In genomic region chr19:40440951-40441350, GRCm38 (mm10) we compare ENCODE assay signal across 19 mouse cellular contexts.
DNase-seq lines count a peak whose midpoint lies in the region; ATAC-seq and TF ChIP-seq lines count a peak whose summit lies in the region.
"Had no signal": no experiment of that assay in that cellular context is flagged by ENCODE, and none has a peak within 500 bp of the region (broad histone marks: within the 10 kb centered on the region; RNA-seq: fewer than 3 reads in every experiment).

No protein-coding gene starts in this region.

- ATAC-seq in lung, embryonic 14.5 days (ENCODE audit: insufficient read depth): 0 out of 2 replicates have a peak, but pooled peaks have one; percentile 43
- ATAC-seq: intestine, embryonic 15.5 days had no signal

- no peaks in the 10 kb centered on the region for H3K36me3 ChIP-seq in lung, embryonic 14.5 days (ENCODE audit: insufficient read depth)
- H3K36me3 ChIP-seq in heart, embryonic 10.5 days: peaks cover 12% of the 10 kb centered on the region
- H3K36me3 ChIP-seq: forebrain, embryonic 10.5 days; intestine, embryonic 15.5 days; midbrain, embryonic 12.5 days had no signal

- no peak for TF ChIP-seq CTCF in lung, embryonic 14.5 days (IDR thresholded peaks at IDR 0.05; ENCODE audit: low read depth)
- no peak for TF ChIP-seq CTCF in lung, adult 2 months (IDR thresholded peaks at IDR 0.05; ENCODE audit: insufficient read depth, low read length)

- H3K4me3 ChIP-seq in lung, embryonic 14.5 days (ENCODE audit: low read depth, low read length): no peak overlapping the region
- H3K4me3 ChIP-seq in lung, adult 2 months (replicated peaks; ENCODE audit: extremely low read depth, low read depth, low read length): no peak overlapping the region
- no peak overlapping the region for H3K4me3 ChIP-seq in heart, embryonic 10.5 days
- H3K4me3 ChIP-seq: embryonic facial prominence, embryonic 15.5 days; forebrain, embryonic 10.5 days; hindbrain, embryonic 13.5 days; intestine, embryonic 15.5 days; liver, embryonic 15.5 days; midbrain, embryonic 12.5 days; neural tube, embryonic 12.5 days had no signal

- no peak overlapping the region for H3K4me2 ChIP-seq in lung, embryonic 14.5 days
- H3K4me2 ChIP-seq: embryonic facial prominence, embryonic 15.5 days; hindbrain, embryonic 13.5 days; intestine, embryonic 15.5 days; liver, embryonic 15.5 days; midbrain, embryonic 12.5 days; neural tube, embryonic 12.5 days had no signal

- no peaks in the 10 kb centered on the region for H3K27me3 ChIP-seq in lung, embryonic 14.5 days (ENCODE audit: insufficient read depth, low read length)
- no peaks in the 10 kb centered on the region for H3K27me3 ChIP-seq in heart, embryonic 10.5 days (ENCODE audit: insufficient read depth, poor library complexity, severe bottlenecking)
- H3K27me3 ChIP-seq: embryonic facial prominence, embryonic 15.5 days; hindbrain, embryonic 13.5 days; intestine, embryonic 15.5 days; liver, embryonic 15.5 days; midbrain, embryonic 12.5 days; neural tube, embryonic 12.5 days had no signal

- H3K9me3 ChIP-seq in lung, embryonic 14.5 days (ENCODE audit: low read depth, low read length): no peaks in the 10 kb centered on the region
- H3K9me3 ChIP-seq in heart, embryonic 10.5 days: no peaks in the 10 kb centered on the region
- H3K9me3 ChIP-seq: embryonic facial prominence, embryonic 15.5 days; forebrain, embryonic 10.5 days; G1E; hindbrain, embryonic 13.5 days; intestine, embryonic 15.5 days; liver, embryonic 15.5 days; midbrain, embryonic 12.5 days; neural tube, embryonic 12.5 days had no signal

- WGBS in lung, embryonic 14.5 days: 38% methylated on average over 4 of the region's 4 CpGs
- WGBS in lung, adult 2 months: 49% methylated on average over 4 of the region's 4 CpGs
- WGBS in heart, embryonic 10.5 days: 13% methylated on average over 4 of the region's 4 CpGs

- no peak overlapping the region for H3K9ac ChIP-seq in lung, embryonic 14.5 days
- H3K9ac ChIP-seq: embryonic facial prominence, embryonic 15.5 days; hindbrain, embryonic 13.5 days; intestine, embryonic 15.5 days; liver, embryonic 15.5 days; midbrain, embryonic 12.5 days; neural tube, embryonic 12.5 days had no signal

- peaks cover 10% of the 10 kb centered on the region; the same call in 1 of the 2 replicates for H3K4me1 ChIP-seq in lung, embryonic 14.5 days (ENCODE audit: insufficient read depth)
- peaks cover 16% of the 10 kb centered on the region for H3K4me1 ChIP-seq in lung, adult 2 months (ENCODE audit: control insufficient read depth, insufficient read depth, low read length)
- H3K4me1 ChIP-seq in heart, embryonic 10.5 days: peaks cover 60% of the 10 kb centered on the region

- peak; percentile 94 for DNase-seq in heart, adult 11 months
- no peak for DNase-seq in heart, postnatal 36 days
- DNase-seq in lung, embryonic 14.5 days: peak; percentile 59
- DNase-seq in lung, adult 2 months: no peak
- no peak for DNase-seq in heart, embryonic 10.5 days (ENCODE audit: low spot score)
- peak; percentile 31 for DNase-seq in heart, postnatal 4 days
- no peak for DNase-seq in spleen, adult 18-20 months
- DNase-seq: adrenal gland, postnatal 36 days; cerebellum, adult 11-12 months; cerebellum, postnatal 14 days; thymus, postnatal 14 days had no signal

- intact Hi-C loops in heart, postnatal 36 days (cut with DNase I): no loop called here

- no peak for TF ChIP-seq POLR2A in lung, adult 2 months (IDR thresholded peaks at IDR 0.05; ENCODE audit: borderline replicate concordance, extremely low read depth, low read depth, low read length)

- no peak overlapping the region for H3K27ac ChIP-seq in lung, embryonic 14.5 days (ENCODE audit: low read depth)
- H3K27ac ChIP-seq in heart, embryonic 10.5 days: 0 out of 2 replicates have a peak overlapping the region, but pooled peaks have one; percentile 52
- H3K27ac ChIP-seq: embryonic facial prominence, embryonic 15.5 days; forebrain, embryonic 10.5 days; hindbrain, embryonic 13.5 days; intestine, embryonic 15.5 days; liver, embryonic 15.5 days; midbrain, embryonic 12.5 days; neural tube, embryonic 12.5 days had no signal

Comparison
In these comparisons a context has a peak if more than half of its experiments do, and no peak if none do; other contexts are left out.
1. DNase-seq: peak in heart, adult 11 months (single experiment), lung, embryonic 14.5 days (single experiment) and heart, postnatal 4 days (single experiment); none in heart, postnatal 36 days (0 of 2), lung, adult 2 months (single experiment), heart, embryonic 10.5 days (single experiment) and spleen, adult 18-20 months (0 of 2).